19 mouse cellular contexts compared by ENCODE assay signal in the genomic region with DNA sequence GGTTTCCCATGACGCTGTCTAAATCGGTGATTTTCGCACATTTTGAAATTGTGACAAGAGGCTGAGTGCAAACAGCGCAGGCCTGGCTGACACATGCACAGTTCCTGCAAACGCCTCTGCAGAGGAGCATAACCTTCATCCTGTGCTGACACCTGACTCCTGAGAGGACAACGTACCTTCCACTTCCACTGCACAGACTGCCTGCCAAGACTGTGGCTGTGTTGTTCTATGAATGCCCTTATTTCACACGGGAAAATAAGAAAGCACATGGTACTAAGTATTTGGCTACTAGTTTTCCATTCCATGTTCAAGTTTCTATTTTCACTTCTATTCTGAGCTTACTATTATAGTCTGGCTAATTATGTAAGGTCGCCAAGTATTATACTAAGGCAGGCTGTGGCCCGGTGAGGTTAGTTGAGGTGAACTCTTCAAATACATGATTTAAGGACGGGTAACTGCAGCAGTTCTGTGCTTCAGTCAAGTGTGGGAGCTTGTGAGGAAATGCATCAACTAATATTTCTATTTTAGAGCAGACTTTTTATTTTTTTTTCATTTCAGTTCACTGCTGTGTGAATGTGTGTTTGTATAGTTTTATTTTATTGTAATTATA.
DNase-seq lines count a peak whose midpoint lies in the region; TF ChIP-seq lines count a peak whose summit lies in the region.
"Had no signal": no experiment of that assay in that cellular context is flagged by ENCODE, and none has a peak within 500 bp of the region (broad histone marks: within the 10 kb centered on the region; RNA-seq: fewer than 3 reads in every experiment).

No protein-coding gene starts in this region.

- intact Hi-C loops in left cerebral cortex, adult 2 months (cut with DNase I), result no loop called here
- intact Hi-C loops in heart, postnatal 36 days (cut with DNase I), result no loop called here

- H3K4me3 ChIP-seq in left cerebral cortex, adult 2 months, result no peak overlapping the region
- H3K4me3 ChIP-seq: erythroblast, embryonic 14.5 days; heart, embryonic 15.5 days; hindbrain, embryonic 15.5 days; limb, embryonic 13.5 days; neural tube, embryonic 12.5 days had no signal

- H3K27ac ChIP-seq in left cerebral cortex, adult 2 months, result peak overlapping the region; percentile 3; the same call in 1 of the 2 replicates
- H3K27ac ChIP-seq: heart, embryonic 15.5 days; hindbrain, embryonic 15.5 days; limb, embryonic 13.5 days; liver, embryonic 14.5 days; neural tube, embryonic 12.5 days had no signal

- peak; percentile 2 to 27 for DNase-seq in frontal cortex, postnatal 36 days (ENCODE audit: low spot score in 2 of 2)
- DNase-seq in frontal cortex, postnatal 14 days (ENCODE audit: low spot score in 2 of 2), result no peak
- DNase-seq in left cerebral cortex, adult 2 months (ENCODE audit: extremely low spot score in 1 of 2, low spot score in 2 of 2), result no peak
- no peak for DNase-seq in left cerebral cortex, adult 9 months (ENCODE audit: low spot score in 2 of 2)
- peak; percentile 27 for DNase-seq in fibroblast of lung, adult 2 months (ENCODE audit: low read depth)
- peak; percentile 3 to 21 for DNase-seq in heart, postnatal 36 days
- no peak for DNase-seq in embryo, embryonic 11 days
- DNase-seq: adrenal gland, postnatal 10 days; cerebellum, adult 2 months; gastrocnemius, postnatal 10 days; kidney, postnatal 10 days; right cerebral cortex, postnatal 4 days; thymus, postnatal 4 days had no signal

- no peak for TF ChIP-seq CTCF in left cerebral cortex, adult 2 months (IDR thresholded peaks at IDR 0.05)

Comparison
In these comparisons a context has a peak if more than half of its experiments do, and no peak if none do; other contexts are left out.
1. DNase-seq: peak in frontal cortex, postnatal 36 days (2 of 2), fibroblast of lung, adult 2 months (single experiment) and heart, postnatal 36 days (2 of 2); none in frontal cortex, postnatal 14 days (0 of 2), left cerebral cortex, adult 2 months (0 of 2), left cerebral cortex, adult 9 months (0 of 2) and embryo, embryonic 11 days (single experiment).